Mouse (Mus musculus): ENCODE results near the gene Rnf26. TPM values are rescaled to one million over a fixed set of nuclear protein-coding genes. Genes with fewer than 3 reads are reported as not detected.

Rnf26 gene
- polyA plus RNA-seq, 1 experiment from 2014 or later: 35.2 TPM

DNA sequence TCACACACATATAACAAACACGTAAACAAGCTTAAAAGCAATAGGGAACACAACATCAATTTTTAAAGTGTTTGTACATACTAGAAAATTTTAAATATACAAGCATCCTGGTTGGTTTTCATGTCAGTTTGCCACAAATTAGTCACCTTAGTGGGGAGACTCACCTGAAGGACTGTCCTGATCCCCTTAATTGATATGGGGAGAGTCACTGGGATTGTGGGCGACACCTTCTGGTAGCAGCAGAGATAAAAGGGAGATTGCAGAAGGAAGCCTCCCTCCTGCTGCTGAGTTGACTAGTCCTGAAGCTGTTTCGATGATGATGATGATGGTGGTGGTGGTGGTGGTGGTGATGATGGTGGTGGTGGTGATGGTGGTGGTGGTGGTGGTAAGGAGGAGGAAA, 60.5 kb downstream of the Rnf26 start:
- Histone ChIP-seq H3K4me1 (replicated peaks) (no peaks in the 10 kb centered on the region), H3K4me2 (no peak overlapping the region), H3K9me3 (replicated peaks) (no peaks in the 10 kb centered on the region), H3K27me3 (peaks cover 6% of the 10 kb centered on the region), H3K4me3 (replicated peaks) (no peak overlapping the region), H3K27ac (replicated peaks) (no peak overlapping the region), H3K9ac (no peak overlapping the region), H3K36me3 (replicated peaks) (no peaks in the 10 kb centered on the region)
- ATAC-seq (ENCODE audit: insufficient read depth): no peak
- WGBS (ENCODE audit: insufficient replicate concordance): 48% methylated on average over 3 of the region's 3 CpGs

DNA sequence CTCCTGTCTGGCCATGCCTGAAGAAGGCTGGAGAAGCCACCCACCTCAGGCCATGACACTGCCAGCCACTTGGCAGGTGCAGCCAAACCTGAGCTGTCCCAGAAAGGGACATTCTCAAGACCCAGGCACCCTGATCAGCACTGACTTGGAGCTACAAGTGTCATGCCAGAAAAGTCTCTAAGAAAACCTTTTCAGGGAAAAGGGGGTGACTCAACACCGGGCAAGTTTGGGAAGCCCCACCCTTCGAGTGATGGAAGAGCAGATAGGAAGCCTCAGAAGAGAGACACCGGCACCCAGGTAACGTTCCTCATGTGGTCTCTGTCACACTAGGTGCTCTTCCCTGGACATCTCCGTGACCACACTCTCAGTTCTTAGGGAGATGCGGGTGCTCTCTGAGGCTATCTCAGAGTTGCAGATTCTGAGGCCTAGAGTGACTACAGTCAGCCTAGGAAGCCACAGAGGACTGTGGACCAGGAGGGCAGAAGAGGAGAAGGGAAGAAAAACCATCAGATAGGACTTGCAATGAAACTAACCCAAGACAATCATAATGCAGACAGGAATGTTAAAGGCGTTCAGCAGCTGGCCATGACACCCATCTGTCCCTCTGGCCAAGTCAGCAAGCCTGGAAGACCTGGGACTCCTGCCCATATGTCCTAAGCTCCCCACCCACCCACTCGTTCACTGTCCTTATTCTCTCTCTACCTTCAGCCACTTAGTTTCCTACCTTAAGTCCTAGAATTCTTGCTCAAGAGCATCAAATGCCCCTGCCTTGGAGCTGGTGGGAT, 63.7 kb downstream of the Rnf26 start:
- no peaks in the 10 kb centered on the region for H3K9me3 ChIP-seq (replicated peaks)
- H3K27ac ChIP-seq (replicated peaks): no peak overlapping the region
- no peaks in the 10 kb centered on the region for H3K4me1 ChIP-seq (replicated peaks)
- H3K4me3 ChIP-seq (replicated peaks): no peak overlapping the region
- H3K9ac ChIP-seq: no peak overlapping the region
- peaks cover 36% of the 10 kb centered on the region for H3K27me3 ChIP-seq
- no peaks in the 10 kb centered on the region for H3K36me3 ChIP-seq (replicated peaks)
- no peak for ATAC-seq (ENCODE audit: insufficient read depth)
- WGBS (ENCODE audit: insufficient replicate concordance): 36% methylated on average over 8 of the region's 8 CpGs
- H3K4me2 ChIP-seq: no peak overlapping the region

- H3K4me1 ChIP-seq (replicated peaks): no peaks in the 10 kb centered on the region
- peaks cover 44% of the 10 kb centered on the region for H3K27me3 ChIP-seq
- H3K4me3 ChIP-seq (replicated peaks): no peak overlapping the region
- no peaks in the 10 kb centered on the region for H3K9me3 ChIP-seq (replicated peaks)
- ATAC-seq (ENCODE audit: insufficient read depth): no peak
- no peak overlapping the region for H3K27ac ChIP-seq (replicated peaks)
- H3K4me2 ChIP-seq: no peak overlapping the region
- 62% methylated on average over 15 of the region's 15 CpGs for WGBS (ENCODE audit: insufficient replicate concordance)
- H3K9ac ChIP-seq: no peak overlapping the region
- no peaks in the 10 kb centered on the region for H3K36me3 ChIP-seq (replicated peaks)
Observed at GRCm38 (mm10) chr9:44048541-44049380, 64.6 kb downstream of the Rnf26 start.

- no peaks in the 10 kb centered on the region for H3K9me3 ChIP-seq (replicated peaks)
- 40% methylated on average over 14 of the region's 14 CpGs for WGBS (ENCODE audit: insufficient replicate concordance)
- no peak for ATAC-seq (ENCODE audit: insufficient read depth)
- no peaks in the 10 kb centered on the region for H3K4me1 ChIP-seq (replicated peaks)
- H3K4me3 ChIP-seq (replicated peaks): no peak overlapping the region
- H3K27ac ChIP-seq (replicated peaks): no peak overlapping the region
- H3K27me3 ChIP-seq: peaks cover 53% of the 10 kb centered on the region
- no peak overlapping the region for H3K4me2 ChIP-seq
- no peaks in the 10 kb centered on the region for H3K36me3 ChIP-seq (replicated peaks)
- no peak overlapping the region for H3K9ac ChIP-seq
Observed at GRCm38 (mm10) chr9:44047571-44048490, 65.5 kb downstream of the Rnf26 start.

DNA sequence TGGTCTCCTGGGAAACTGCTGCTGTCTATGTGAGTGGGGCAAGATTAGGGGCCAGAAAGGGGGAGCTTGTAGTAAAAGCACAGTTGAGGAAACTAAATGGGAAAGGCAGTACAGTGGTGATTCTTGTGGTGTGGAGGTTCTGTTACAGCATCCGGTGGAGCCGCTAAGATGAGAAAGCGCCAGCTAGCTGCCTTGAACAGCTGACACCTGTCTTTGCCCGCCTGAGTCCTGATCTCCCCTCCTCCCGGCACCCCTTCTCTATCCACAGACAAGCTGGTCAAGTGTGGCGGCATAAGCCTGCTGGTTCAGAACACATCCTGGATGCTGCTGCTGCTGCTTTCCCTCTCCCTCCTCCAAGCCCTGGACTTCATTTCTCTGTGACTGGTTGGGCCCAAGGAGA, 66.2 kb downstream of the Rnf26 start:
- H3K9me3 ChIP-seq (replicated peaks): no peaks in the 10 kb centered on the region
- H3K9ac ChIP-seq: no peak overlapping the region
- H3K4me3 ChIP-seq (replicated peaks): no peak overlapping the region
- H3K27me3 ChIP-seq: peaks cover 61% of the 10 kb centered on the region
- H3K4me1 ChIP-seq (replicated peaks): no peaks in the 10 kb centered on the region
- no peak overlapping the region for H3K27ac ChIP-seq (replicated peaks)
- ATAC-seq (ENCODE audit: insufficient read depth): no peak
- no peaks in the 10 kb centered on the region for H3K36me3 ChIP-seq (replicated peaks)
- 25% methylated on average over 6 of the region's 6 CpGs for WGBS (ENCODE audit: insufficient replicate concordance)
- H3K4me2 ChIP-seq: no peak overlapping the region

GRCm38 (mm10) chr9:44046426-44046825, 66.9 kb downstream of the Rnf26 start:
- Histone ChIP-seq H3K27me3 (peaks cover 67% of the 10 kb centered on the region), H3K4me2 (no peak overlapping the region), H3K4me3 (replicated peaks) (no peak overlapping the region), H3K27ac (replicated peaks) (no peak overlapping the region), H3K9ac (no peak overlapping the region), H3K9me3 (replicated peaks) (no peaks in the 10 kb centered on the region), H3K36me3 (replicated peaks) (no peaks in the 10 kb centered on the region), H3K4me1 (replicated peaks) (no peaks in the 10 kb centered on the region)
- 70% methylated on average over 12 of the region's 12 CpGs for WGBS (ENCODE audit: insufficient replicate concordance)
- ATAC-seq (ENCODE audit: insufficient read depth): no peak

- H3K27me3 ChIP-seq: peaks cover 72% of the 10 kb centered on the region
- no peak overlapping the region for H3K4me3 ChIP-seq (replicated peaks)
- no peaks in the 10 kb centered on the region for H3K4me1 ChIP-seq (replicated peaks)
- no peak overlapping the region for H3K27ac ChIP-seq (replicated peaks)
- 63% methylated on average over 5 of the region's 5 CpGs for WGBS (ENCODE audit: insufficient replicate concordance)
- no peak for ATAC-seq (ENCODE audit: insufficient read depth)
- H3K9ac ChIP-seq: no peak overlapping the region
- no peaks in the 10 kb centered on the region for H3K36me3 ChIP-seq (replicated peaks)
- no peaks in the 10 kb centered on the region for H3K9me3 ChIP-seq (replicated peaks)
- H3K4me2 ChIP-seq: no peak overlapping the region
Observed at GRCm38 (mm10) chr9:44045884-44046272, 67.4 kb downstream of the Rnf26 start.

Other genes with a start within 250 kb of the Rnf26 start
- 0.15 and 0.26 TPM in 2 replicates for gene Thy1, start 70.1 kb downstream of the Rnf26 start, polyA plus RNA-seq (2015; fragmentation: Nextera tagmentation; extraction: Ambion mirVana)
- gene Usp2, start 46.5 kb downstream of the Rnf26 start, polyA plus RNA-seq (2015; fragmentation: Nextera tagmentation; extraction: Ambion mirVana): 3.7 and 4.3 TPM in 2 replicates
- gene Mfrp, start 11.8 kb downstream of the Rnf26 start, polyA plus RNA-seq (2015; fragmentation: Nextera tagmentation; extraction: Ambion mirVana): 0.10 TPM in 1 of 2 replicates, not detected in the other
- 0.29 and 0.53 TPM in 2 replicates for gene C1qtnf5, start 6.3 kb downstream of the Rnf26 start, polyA plus RNA-seq (2015; fragmentation: Nextera tagmentation; extraction: Ambion mirVana)
- not detected in 2 replicates for gene Gm49380, start within 50 bp of the Rnf26 start, polyA plus RNA-seq (2015; fragmentation: Nextera tagmentation; extraction: Ambion mirVana)
- gene Mcam, start 21.0 kb upstream of the Rnf26 start, polyA plus RNA-seq (2015; fragmentation: Nextera tagmentation; extraction: Ambion mirVana): 4.4 and 4.8 TPM in 2 replicates
- gene Cbl, start 120.5 kb upstream of the Rnf26 start, polyA plus RNA-seq (2015; fragmentation: Nextera tagmentation; extraction: Ambion mirVana): 5.1 and 5.8 TPM in 2 replicates
- gene Ccdc153, start 127.2 kb upstream of the Rnf26 start, polyA plus RNA-seq (2015; fragmentation: Nextera tagmentation; extraction: Ambion mirVana): not detected in 2 replicates
- 0.07 TPM in 1 of 2 replicates, not detected in the other for gene Pdzd3, start 138.0 kb upstream of the Rnf26 start, polyA plus RNA-seq (2015; fragmentation: Nextera tagmentation; extraction: Ambion mirVana)
- gene Nlrx1, start 155.1 kb upstream of the Rnf26 start, polyA plus RNA-seq (2015; fragmentation: Nextera tagmentation; extraction: Ambion mirVana): 4.1 and 4.2 TPM in 2 replicates
- 16.4 and 18.6 TPM in 2 replicates for gene Abcg4, start 175.1 kb upstream of the Rnf26 start, polyA plus RNA-seq (2015; fragmentation: Nextera tagmentation; extraction: Ambion mirVana)
- 12.7 and 14.2 TPM in 2 replicates for gene Hinfp, start 192.2 kb upstream of the Rnf26 start, polyA plus RNA-seq (2015; fragmentation: Nextera tagmentation; extraction: Ambion mirVana)
- gene C2cd2l, start 206.8 kb upstream of the Rnf26 start, polyA plus RNA-seq (2015; fragmentation: Nextera tagmentation; extraction: Ambion mirVana): 9.6 and 10.4 TPM in 2 replicates
- gene Dpagt1, start 212.5 kb upstream of the Rnf26 start, polyA plus RNA-seq (2015; fragmentation: Nextera tagmentation; extraction: Ambion mirVana): 17.9 and 18.4 TPM in 2 replicates
- 226 and 228 TPM in 2 replicates for gene H2afx, start 221.2 kb upstream of the Rnf26 start, polyA plus RNA-seq (2015; fragmentation: Nextera tagmentation; extraction: Ambion mirVana)
- 1,466 and 1,543 TPM in 2 replicates for gene Hmbs, start 230.7 kb upstream of the Rnf26 start, polyA plus RNA-seq (2015; fragmentation: Nextera tagmentation; extraction: Ambion mirVana)
- 14.6 and 15.1 TPM in 2 replicates for gene Vps11, start 248.2 kb upstream of the Rnf26 start, polyA plus RNA-seq (2015; fragmentation: Nextera tagmentation; extraction: Ambion mirVana)